Mouse (Mus musculus) splenic B cell, adult 2 months (primary cell): ENCODE results near the gene 4930402H24Rik.

Source experiments
- DNase-seq: peaks from one replicate; pipeline ENCODE4 v3.0.0-alpha.2; 2011; ENCODE audit warnings: low read depth, low spot score
- H3K27me3 ChIP-seq: 2 replicates; pipeline ENCODE4 v1.6.1; 2012; ENCODE audit warnings: mild to moderate bottlenecking, low read length, moderate library complexity, mixed read lengths; ENCODE audit not compliant: control insufficient read depth, poor library complexity, insufficient read depth, severe bottlenecking
- H3K36me3 ChIP-seq: 2 replicates; pipeline ENCODE4 v1.6.1; 2012; ENCODE audit warnings: mild to moderate bottlenecking, low read length, moderate library complexity, mixed read lengths; ENCODE audit not compliant: control insufficient read depth, poor library complexity, insufficient read depth, severe bottlenecking

4930402H24Rik gene

DNA sequence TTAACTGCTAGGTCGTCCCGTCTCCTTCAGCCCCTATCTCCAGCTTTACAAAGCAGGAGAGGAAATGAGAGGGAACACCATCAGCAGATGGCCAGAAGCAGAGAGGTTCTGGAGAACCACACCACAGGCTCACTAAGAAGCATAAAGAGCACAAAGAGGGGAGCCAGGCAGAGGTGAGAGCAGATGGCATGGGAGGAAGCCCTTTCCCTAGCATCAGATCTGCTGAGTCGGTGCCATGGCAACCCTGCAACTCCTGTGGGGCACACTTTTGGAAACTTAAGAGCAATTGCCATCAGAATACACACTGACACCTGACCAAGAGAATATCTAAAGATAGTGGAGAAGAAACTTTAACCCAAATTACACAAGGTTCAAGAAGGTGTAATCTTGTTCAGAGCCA, 151.6 kb downstream of the 4930402H24Rik start:
- Histone ChIP-seq H3K27me3 (no peaks in the 10 kb centered on the region), H3K36me3 (no peaks in the 10 kb centered on the region)
- no peak for DNase-seq

- no peaks in the 10 kb centered on the region for H3K27me3 ChIP-seq
- H3K36me3 ChIP-seq, result peaks cover 4% of the 10 kb centered on the region; the same call in 1 of the 2 replicates
- no peak for DNase-seq
Measured at GRCm38 (mm10) chr2:130750449-130750848, 155.8 kb downstream of the 4930402H24Rik start.

DNA sequence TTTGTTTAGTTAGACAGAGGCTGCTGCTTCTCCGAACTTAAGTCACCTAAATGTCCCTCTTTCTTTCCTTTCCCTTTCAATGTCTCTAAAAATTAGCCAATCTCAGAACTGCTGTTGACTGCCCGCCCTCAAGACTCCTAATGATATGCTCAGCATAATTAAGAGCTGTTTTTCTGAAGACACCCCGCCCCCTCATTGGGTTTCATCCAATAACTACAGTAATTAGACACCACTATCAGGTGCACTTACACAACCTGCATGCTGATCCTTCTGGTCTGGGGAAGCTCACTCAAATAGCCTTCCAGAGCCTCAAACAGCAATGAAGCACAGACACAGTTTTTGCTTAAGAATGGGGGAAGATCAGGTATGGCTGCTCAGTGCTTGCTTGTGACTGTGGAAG, 156.5 kb downstream of the 4930402H24Rik start:
- no peaks in the 10 kb centered on the region for H3K27me3 ChIP-seq
- H3K36me3 ChIP-seq, result peaks cover 4% of the 10 kb centered on the region; the same call in 1 of the 2 replicates
- DNase-seq, result no peak

DNA sequence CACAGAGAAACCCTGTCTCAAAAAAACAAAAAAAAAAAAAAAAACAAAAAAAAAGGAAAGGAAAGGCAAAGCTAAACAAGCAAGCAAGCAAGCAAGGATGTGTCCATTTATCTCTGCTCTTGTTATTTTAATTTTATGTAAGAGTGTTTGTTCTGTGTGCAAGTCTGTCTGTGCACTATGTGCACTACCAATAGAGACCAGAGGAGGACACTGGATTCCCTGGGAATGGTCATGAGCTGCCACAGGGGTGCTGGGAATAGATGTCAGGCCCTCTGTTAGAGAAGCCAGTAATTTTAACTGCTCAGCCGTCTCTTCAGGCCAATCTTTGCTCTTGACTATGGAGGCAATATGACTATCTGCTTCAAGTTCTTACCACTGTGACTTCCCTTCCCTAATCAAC, 162.6 kb downstream of the 4930402H24Rik start:
- H3K27me3 ChIP-seq, result no peaks in the 10 kb centered on the region
- DNase-seq, result no peak
- H3K36me3 ChIP-seq, result peaks cover 9% of the 10 kb centered on the region; the same call in 1 of the 2 replicates

- DNase-seq, result no peak
- 0 out of 2 replicates have a peak, but pooled peaks cover 5% of the 10 kb centered on the region for H3K36me3 ChIP-seq
- H3K27me3 ChIP-seq, result no peaks in the 10 kb centered on the region
Measured at GRCm38 (mm10) chr2:130740096-130740495, 166.1 kb downstream of the 4930402H24Rik start.

- Histone ChIP-seq H3K27me3 (no peaks in the 10 kb centered on the region), H3K36me3 (0 out of 2 replicates have a peak, but pooled peaks cover 3% of the 10 kb centered on the region)
- DNase-seq, result no peak
Measured at GRCm38 (mm10) chr2:130738019-130738418, 168.2 kb downstream of the 4930402H24Rik start.

GRCm38 (mm10) chr2:130735281-130735680, 170.9 kb downstream of the 4930402H24Rik start:
- Histone ChIP-seq H3K27me3 (no peaks in the 10 kb centered on the region), H3K36me3 (0 out of 2 replicates have a peak, but pooled peaks cover 3% of the 10 kb centered on the region)
- DNase-seq, result no peak

DNA sequence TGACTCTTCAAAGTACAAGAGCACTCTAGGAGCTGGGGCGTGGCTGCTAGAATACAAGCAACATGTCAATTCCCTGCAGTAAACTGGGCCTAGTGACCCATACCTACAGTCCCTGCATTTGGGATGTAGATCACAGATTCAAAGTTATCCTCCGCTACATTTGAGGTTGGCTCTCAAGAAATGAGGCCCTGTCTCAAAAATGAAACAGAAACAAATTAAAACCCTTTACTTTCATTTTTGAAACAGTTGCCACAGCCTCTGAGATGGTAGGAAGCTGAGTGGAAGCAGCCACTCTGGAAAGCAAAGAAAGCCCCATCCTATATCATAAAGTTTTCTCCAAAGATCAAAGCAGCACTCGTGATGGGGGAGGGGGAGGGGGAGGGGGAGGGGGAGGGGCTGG, 172.8 kb downstream of the 4930402H24Rik start:
- H3K36me3 ChIP-seq, result peaks cover 3% of the 10 kb centered on the region; the same call in 1 of the 2 replicates
- H3K27me3 ChIP-seq, result no peaks in the 10 kb centered on the region
- DNase-seq, result no peak

GRCm38 (mm10) chr2:130731855-130732254, 174.4 kb downstream of the 4930402H24Rik start:
- Histone ChIP-seq H3K27me3 (no peaks in the 10 kb centered on the region), H3K36me3 (peaks cover 3% of the 10 kb centered on the region; the same call in 1 of the 2 replicates)
- DNase-seq, result no peak

DNA sequence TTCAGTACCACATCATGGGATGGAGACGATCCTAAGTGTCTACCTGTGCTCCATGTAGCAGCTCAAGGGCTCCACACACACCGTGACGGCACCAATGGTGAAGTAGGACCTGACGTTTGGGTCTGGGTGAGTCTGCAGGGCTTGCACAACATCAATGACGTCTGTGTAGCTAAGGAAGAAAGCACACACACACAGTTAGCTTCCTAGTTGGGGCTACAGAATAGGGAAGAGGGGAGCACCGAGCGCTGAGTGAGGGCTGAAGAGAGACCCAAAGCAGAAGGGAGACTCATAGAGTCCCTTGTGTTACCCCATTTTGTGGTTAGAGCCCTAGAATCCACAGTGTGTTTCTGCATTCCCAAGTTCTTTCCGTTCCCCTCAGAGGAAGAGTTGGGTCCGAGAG, 175.5 kb downstream of the 4930402H24Rik start:
- H3K36me3 ChIP-seq, result peaks cover 3% of the 10 kb centered on the region; the same call in 1 of the 2 replicates
- no peak for DNase-seq
- H3K27me3 ChIP-seq, result no peaks in the 10 kb centered on the region

GRCm38 (mm10) chr2:130728906-130729585, 177.2 kb downstream of the 4930402H24Rik start:
- H3K27me3 ChIP-seq, result no peaks in the 10 kb centered on the region
- DNase-seq, result no peak
- peaks cover 3% of the 10 kb centered on the region; the same call in 1 of the 2 replicates for H3K36me3 ChIP-seq

DNA sequence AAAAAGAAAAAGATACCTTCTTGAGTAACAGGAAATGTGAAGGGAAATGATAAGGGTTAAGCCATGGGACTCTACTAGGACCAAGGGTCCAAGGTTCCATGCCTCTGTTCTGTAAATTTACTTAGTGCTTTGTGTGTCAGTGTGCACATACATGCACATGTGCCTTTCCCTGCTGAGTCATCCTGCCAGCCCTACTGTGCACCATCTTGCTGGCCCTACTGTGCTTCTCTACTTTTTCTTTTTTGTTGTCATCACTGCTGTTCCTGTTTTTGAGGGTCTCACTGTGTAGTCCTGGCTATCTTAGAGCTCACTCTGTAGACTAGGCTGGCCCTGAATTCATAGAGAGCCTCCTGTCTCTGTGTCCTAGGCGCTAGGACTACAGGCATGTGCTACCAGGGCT, 178.5 kb downstream of the 4930402H24Rik start:
- DNase-seq, result no peak
- peaks cover 3% of the 10 kb centered on the region; the same call in 1 of the 2 replicates for H3K36me3 ChIP-seq
- no peaks in the 10 kb centered on the region for H3K27me3 ChIP-seq

- no peak for DNase-seq
- no peaks in the 10 kb centered on the region for H3K36me3 ChIP-seq
- H3K27me3 ChIP-seq, result no peaks in the 10 kb centered on the region
Measured at GRCm38 (mm10) chr2:130724369-130724768, 181.8 kb downstream of the 4930402H24Rik start.

GRCm38 (mm10) chr2:130717951-130718350, 188.3 kb downstream of the 4930402H24Rik start:
- Histone ChIP-seq H3K36me3 (0 out of 2 replicates have a peak, but pooled peaks cover 2% of the 10 kb centered on the region), H3K27me3 (no peaks in the 10 kb centered on the region)
- DNase-seq, result no peak

DNA sequence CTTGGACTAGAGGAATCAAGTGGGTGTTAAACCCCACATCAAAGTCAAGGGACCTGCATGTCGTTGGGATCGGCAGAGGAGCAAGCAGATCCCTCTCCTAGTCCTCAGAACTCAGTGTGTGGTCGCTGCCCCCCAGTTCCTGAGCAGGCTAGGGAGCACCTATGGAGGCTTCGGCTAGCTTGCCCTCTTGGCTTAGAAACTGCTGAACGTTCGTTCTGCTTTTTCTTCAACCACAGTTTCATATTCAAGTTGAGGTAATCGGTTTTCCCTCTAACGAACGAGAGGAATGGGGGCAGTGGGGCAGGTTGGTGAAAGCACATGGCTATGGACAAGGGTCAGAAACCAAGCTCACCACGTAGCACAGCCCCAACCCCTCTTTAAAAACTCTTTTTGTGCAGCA, 199.1 kb downstream of the 4930402H24Rik start:
- Histone ChIP-seq H3K36me3 (no peaks in the 10 kb centered on the region), H3K27me3 (no peaks in the 10 kb centered on the region; the same call in 1 of the 2 replicates)
- DNase-seq, result no peak
